Mouse (Mus musculus) embryonic fibroblast, embryonic 13.5 days (primary cell): Measurements from ENCODE around the gene Pole. TPM values are rescaled to one million over a fixed set of nuclear protein-coding genes. Genes with fewer than 3 reads are reported as not detected.

Experiments used
- H3K27ac ChIP-seq: 2 replicates; pipeline ENCODE4 v1.5.1; 2012; ENCODE audit warnings: low read length, control low read depth, inconsistent platforms; ENCODE audit not compliant: insufficient read depth
- H3K4me1 ChIP-seq: 2 replicates; pipeline ENCODE4 v1.6.1; 2011; ENCODE audit warnings: low read length; ENCODE audit not compliant: control insufficient read depth, insufficient read depth
- H3K4me3 ChIP-seq: 2 replicates; pipeline ENCODE4 v1.5.1; 2011; ENCODE audit warnings: mild to moderate bottlenecking, control low read depth, low read length; ENCODE audit not compliant: insufficient read depth
- CTCF ChIP-seq: IDR thresholded peaks from 2 replicates; pipeline ENCODE4 v1.5.1; 2011; ENCODE audit warnings: mild to moderate bottlenecking, control low read depth, low read length, moderate library complexity, borderline replicate concordance; ENCODE audit not compliant: insufficient read depth
- POLR2A ChIP-seq: IDR thresholded peaks from 2 replicates; pipeline ENCODE4 v1.6.1; 2011; ENCODE audit warnings: low read depth, mild to moderate bottlenecking, control low read depth, low read length, moderate library complexity
- polyA plus RNA-seq: library from polyadenylated mRNA; stranded (reverse); fragments of >200 nt; gene quantifications from 2 replicates; pipeline ENCODE4 v1.2.4, GENCODE M21; 2011; ENCODE audit warnings: low read depth; ENCODE audit not compliant: missing spikeins, insufficient read length

The Pole gene
- polyA plus RNA-seq, 1 experiment, result 27.0 TPM

- no peak overlapping the region for H3K27ac ChIP-seq
- H3K4me1 ChIP-seq, result peaks cover 2% of the 10 kb centered on the region; the same call in 1 of the 2 replicates
- no peak for TF ChIP-seq POLR2A
- TF ChIP-seq CTCF, result no peak
- H3K4me3 ChIP-seq, result peak overlapping the region; percentile 36
These were observed 77.2 kb downstream of the Pole start for GRCm38 (mm10) chr5:110363179-110363821.

- Histone ChIP-seq H3K4me3 (no peak overlapping the region), H3K27ac (no peak overlapping the region), H3K4me1 (peaks cover 2% of the 10 kb centered on the region; the same call in 1 of the 2 replicates)
- no peak for TF ChIP-seq POLR2A
- no peak for TF ChIP-seq CTCF
These were observed 77.9 kb downstream of the Pole start for GRCm38 (mm10) chr5:110363822-110364545.

- TF ChIP-seq CTCF (peak; percentile 85; the same call in 1 of the 2 replicates), POLR2A (no peak)
- no peaks in the 10 kb centered on the region for H3K4me1 ChIP-seq
- no peak overlapping the region for H3K4me3 ChIP-seq
- H3K27ac ChIP-seq, result no peak overlapping the region
These were observed 90.8 kb downstream of the Pole start for GRCm38 (mm10) chr5:110376802-110377433.

- Histone ChIP-seq H3K27ac (no peak overlapping the region), H3K4me1 (no peaks in the 10 kb centered on the region), H3K4me3 (no peak overlapping the region)
- TF ChIP-seq CTCF, result no peak
- TF ChIP-seq POLR2A, result no peak
These were observed 92.1 kb downstream of the Pole start for GRCm38 (mm10) chr5:110378181-110378583.

GRCm38 (mm10) chr5:110379086-110379485 is 93.0 kb downstream of the Pole start:
- Histone ChIP-seq H3K4me3 (no peak overlapping the region), H3K4me1 (no peaks in the 10 kb centered on the region), H3K27ac (no peak overlapping the region)
- TF ChIP-seq CTCF, result no peak
- TF ChIP-seq POLR2A, result no peak

GRCm38 (mm10) chr5:110379823-110380222 is 93.7 kb downstream of the Pole start:
- TF ChIP-seq POLR2A (no peak), CTCF (no peak)
- H3K4me3 ChIP-seq, result no peak overlapping the region

GRCm38 (mm10) chr5:110384491-110384890 is 98.4 kb downstream of the Pole start:
- TF ChIP-seq POLR2A (no peak), CTCF (no peak)
- H3K4me1 ChIP-seq, result no peaks in the 10 kb centered on the region
- H3K27ac ChIP-seq, result no peak overlapping the region
- no peak overlapping the region for H3K4me3 ChIP-seq

More at GRCm38 (mm10) chr5:110379823-110380222, 93.7 kb downstream of the Pole start:
- Histone ChIP-seq H3K27ac (no peak overlapping the region), H3K4me1 (no peaks in the 10 kb centered on the region)

- Histone ChIP-seq H3K27ac (no peak overlapping the region), H3K4me1 (no peaks in the 10 kb centered on the region), H3K4me3 (no peak overlapping the region)
- no peak for TF ChIP-seq CTCF
These were observed 99.2 kb downstream of the Pole start for GRCm38 (mm10) chr5:110385263-110385662.

- peak overlapping the region; percentile 50 for H3K4me3 ChIP-seq
- no peak overlapping the region for H3K27ac ChIP-seq
- TF ChIP-seq CTCF (no peak), POLR2A (peak; percentile 44)
- no peaks in the 10 kb centered on the region for H3K4me1 ChIP-seq
These were observed 100.5 kb downstream of the Pole start for GRCm38 (mm10) chr5:110386371-110387330.

Other genes with a start within 250 kb of the Pole start
- gene Gm17655, start 213.8 kb upstream of the Pole start, polyA plus RNA-seq, result 6.5 and 6.8 TPM in 2 replicates
- 1.4 and 1.9 TPM in 2 replicates for gene Gm35315, start 191.9 kb upstream of the Pole start, polyA plus RNA-seq
- 0.28 and 0.87 TPM in 2 replicates for gene Plcxd1, start 186.3 kb upstream of the Pole start, polyA plus RNA-seq
- 21.4 and 24.7 TPM in 2 replicates for gene Gtpbp6, start 178.1 kb upstream of the Pole start, polyA plus RNA-seq
- 8.3 and 9.4 TPM in 2 replicates for gene Zfp605, start 176.2 kb upstream of the Pole start, polyA plus RNA-seq
- gene Chfr, start 150.5 kb upstream of the Pole start, polyA plus RNA-seq, result 35.8 and 38.1 TPM in 2 replicates
- gene Golga3, start 109.6 kb upstream of the Pole start, polyA plus RNA-seq, result 49.2 and 54.9 TPM in 2 replicates
- gene Ankle2, start 55.3 kb upstream of the Pole start, polyA plus RNA-seq, result 37.2 and 37.3 TPM in 2 replicates
- gene Pgam5, start 16.4 kb upstream of the Pole start, polyA plus RNA-seq, result 47.7 and 52.0 TPM in 2 replicates
- 2.8 and 3.3 TPM in 2 replicates for gene Pxmp2, start 120 bp upstream of the Pole start, polyA plus RNA-seq
- 0.32 TPM in 1 of 2 replicates, not detected in the other for gene P2rx2, start 56.9 kb downstream of the Pole start, polyA plus RNA-seq
- not detected in 2 replicates for gene Lrcol1, start 58.4 kb downstream of the Pole start, polyA plus RNA-seq
- gene Fbrsl1, start 162.2 kb downstream of the Pole start, polyA plus RNA-seq, result 11.4 and 13.3 TPM in 2 replicates